Mouse (Mus musculus) hindbrain, embryonic 11.5 days (tissue): ENCODE results near the gene Reg4. TPM values are rescaled to one million over a fixed set of nuclear protein-coding genes. Genes with fewer than 3 reads are reported as not detected.

Experiments used
- ATAC-seq: fragments of 200-750 bp; cut with Nextera tagmentation; 2 replicates; pipeline ENCODE4 v1.8.0; 2017; ENCODE audit warnings: mild to moderate bottlenecking, moderate TSS enrichment, moderate library complexity; ENCODE audit not compliant: low FRiP score
- DNase-seq: peaks from one replicate; pipeline ENCODE4 v3.0.0-alpha.2; 2015; ENCODE audit warnings: low spot score
- H3K27ac ChIP-seq: fragments of 300-500 bp; sonication (generic); 2 replicates; pipeline ENCODE4 v1.5.1; 2014; ENCODE audit warnings: mild to moderate bottlenecking, low read depth, low read length
- H3K27me3 ChIP-seq: fragments of 300-500 bp; sonication (generic); 2 replicates; pipeline ENCODE4 v1.6.1; 2014; ENCODE audit warnings: mild to moderate bottlenecking, low read length, moderate library complexity, mixed read lengths; ENCODE audit not compliant: control insufficient read depth, insufficient read depth
- H3K36me3 ChIP-seq: fragments of 300-500 bp; sonication (generic); 2 replicates; pipeline ENCODE4 v1.6.1; 2014; ENCODE audit warnings: mild to moderate bottlenecking, low read length, moderate library complexity, mixed read lengths; ENCODE audit not compliant: control insufficient read depth, insufficient read depth
- H3K4me1 ChIP-seq: fragments of 300-500 bp; sonication (generic); replicated peaks from 2 replicates; pipeline ENCODE4 v1.6.1; 2014; ENCODE audit warnings: low read length, mixed read lengths; ENCODE audit not compliant: control insufficient read depth, insufficient read depth
- H3K4me2 ChIP-seq: fragments of 300-500 bp; sonication (generic); replicated peaks from 2 replicates; pipeline ENCODE4 v1.6.1; 2014; ENCODE audit warnings: mild to moderate bottlenecking, low read depth, low read length
- H3K4me3 ChIP-seq: fragments of 300-500 bp; sonication (generic); 2 replicates; pipeline ENCODE4 v1.5.1; 2014; ENCODE audit warnings: low read depth, low read length
- H3K9ac ChIP-seq: fragments of 300-500 bp; sonication (generic); 2 replicates; pipeline ENCODE4 v1.6.1; 2014; ENCODE audit warnings: low read depth, low read length
- H3K9me3 ChIP-seq: fragments of 300-500 bp; sonication (generic); 2 replicates; pipeline ENCODE4 v1.6.1; 2016; ENCODE audit warnings: low read length; ENCODE audit not compliant: control insufficient read depth
- WGBS: fragments of 180-500 bp; shearing (Covaris S2); extraction: QIAGEN DNeasy Blood & Tissue Kit; methylation state at CpG from one replicate; pipeline ENCODE4 v1.1.7; 2014; 5-methylcytosine and 5-hydroxymethylcytosine counted together
- polyA plus RNA-seq: library from polyadenylated mRNA; unstranded; fragments of >200 nt; fragmentation: Nextera tagmentation; extraction: Ambion mirVana; gene quantifications from 2 replicates; pipeline ENCODE4 v1.2.1, GENCODE M21; 2014

Gene Reg4
- polyA plus RNA-seq, 1 experiment from 2014 or later: not detected

GRCm38 (mm10) chr3:98209161-98209560 is 12.8 kb upstream of the Reg4 start:
- no peaks in the 10 kb centered on the region for H3K27me3 ChIP-seq
- 85% methylated on average over 4 of the region's 4 CpGs for WGBS
- H3K4me1 ChIP-seq: no peaks in the 10 kb centered on the region
- no peaks in the 10 kb centered on the region for H3K36me3 ChIP-seq
- H3K27ac ChIP-seq: no peak overlapping the region
- no peak overlapping the region for H3K4me2 ChIP-seq
- H3K9me3 ChIP-seq: no peaks in the 10 kb centered on the region
- ATAC-seq (no peak), DNase-seq (no peak)
- H3K4me3 ChIP-seq: no peak overlapping the region
- no peak overlapping the region for H3K9ac ChIP-seq

- Histone ChIP-seq H3K27ac (no peak overlapping the region), H3K36me3 (no peaks in the 10 kb centered on the region), H3K4me1 (no peaks in the 10 kb centered on the region), H3K4me2 (no peak overlapping the region), H3K4me3 (no peak overlapping the region), H3K9ac (no peak overlapping the region), H3K27me3 (no peaks in the 10 kb centered on the region), H3K9me3 (no peaks in the 10 kb centered on the region)
- ATAC-seq (no peak), DNase-seq (no peak)
- 78% methylated on average over 10 of the region's 10 CpGs for whole genome bisulfite sequencing
These were observed 11.1 kb upstream of the Reg4 start for GRCm38 (mm10) chr3:98210860-98211259.

GRCm38 (mm10) chr3:98211301-98212081 is 10.5 kb upstream of the Reg4 start:
- WGBS: 72% methylated on average over 7 of the region's 7 CpGs
- Histone ChIP-seq H3K4me2 (no peak overlapping the region), H3K4me3 (no peak overlapping the region), H3K4me1 (no peaks in the 10 kb centered on the region), H3K9ac (no peak overlapping the region), H3K9me3 (no peaks in the 10 kb centered on the region), H3K36me3 (no peaks in the 10 kb centered on the region), H3K27me3 (no peaks in the 10 kb centered on the region), H3K27ac (no peak overlapping the region)
- ATAC-seq (no peak), DNase-seq (no peak)

GRCm38 (mm10) chr3:98216296-98216695 is 5.7 kb upstream of the Reg4 start:
- H3K4me3 ChIP-seq: no peak overlapping the region
- H3K4me1 ChIP-seq: no peaks in the 10 kb centered on the region
- ATAC-seq (no peak), DNase-seq (no peak)
- H3K36me3 ChIP-seq: no peaks in the 10 kb centered on the region
- H3K27ac ChIP-seq: no peak overlapping the region
- H3K4me2 ChIP-seq: no peak overlapping the region
- 79% methylated on average over 3 of the region's 3 CpGs for WGBS
- H3K27me3 ChIP-seq: no peaks in the 10 kb centered on the region
- H3K9me3 ChIP-seq: no peaks in the 10 kb centered on the region
- no peak overlapping the region for H3K9ac ChIP-seq

- Histone ChIP-seq H3K4me2 (no peak overlapping the region), H3K9ac (no peak overlapping the region), H3K36me3 (no peaks in the 10 kb centered on the region), H3K9me3 (no peaks in the 10 kb centered on the region), H3K27me3 (no peaks in the 10 kb centered on the region), H3K4me3 (no peak overlapping the region), H3K4me1 (no peaks in the 10 kb centered on the region), H3K27ac (no peak overlapping the region)
- no peak for ATAC-seq
- 88% methylated on average over 3 of the region's 3 CpGs for WGBS
- DNase-seq: no peak
These were observed 1.3 kb downstream of the Reg4 start for GRCm38 (mm10) chr3:98223263-98223662.

- Histone ChIP-seq H3K27ac (no peak overlapping the region), H3K36me3 (no peaks in the 10 kb centered on the region), H3K4me2 (no peak overlapping the region), H3K4me1 (no peaks in the 10 kb centered on the region), H3K4me3 (no peak overlapping the region), H3K27me3 (no peaks in the 10 kb centered on the region), H3K9me3 (no peaks in the 10 kb centered on the region), H3K9ac (no peak overlapping the region)
- 19% methylated on average over 9 of the region's 9 CpGs for WGBS
- DNase-seq: peak; percentile 70
- peak; percentile 79 for ATAC-seq
These were observed 2.0 kb downstream of the Reg4 start for GRCm38 (mm10) chr3:98223783-98224580.

- WGBS: 89% methylated on average over 7 of the region's 7 CpGs
- Histone ChIP-seq H3K36me3 (no peaks in the 10 kb centered on the region), H3K27me3 (no peaks in the 10 kb centered on the region), H3K4me2 (no peak overlapping the region), H3K27ac (no peak overlapping the region), H3K4me1 (no peaks in the 10 kb centered on the region), H3K9me3 (no peaks in the 10 kb centered on the region), H3K4me3 (no peak overlapping the region), H3K9ac (no peak overlapping the region)
- DNase-seq: no peak
- ATAC-seq: no peak
These were observed 3.0 kb downstream of the Reg4 start for GRCm38 (mm10) chr3:98224975-98225374.

- Histone ChIP-seq H3K36me3 (no peaks in the 10 kb centered on the region), H3K27me3 (no peaks in the 10 kb centered on the region), H3K4me3 (no peak overlapping the region), H3K27ac (no peak overlapping the region), H3K4me2 (no peak overlapping the region), H3K9ac (no peak overlapping the region), H3K9me3 (no peaks in the 10 kb centered on the region), H3K4me1 (no peaks in the 10 kb centered on the region)
- ATAC-seq: no peak
- WGBS: 54% methylated on average over 2 of the region's 2 CpGs
- DNase-seq: no peak
These were observed 3.8 kb downstream of the Reg4 start for GRCm38 (mm10) chr3:98225746-98226145.
